Mouse (Mus musculus) MEL (cell line): ENCODE data around the gene Hdac1. TPM values are rescaled to one million over a fixed set of nuclear protein-coding genes. Genes with fewer than 3 reads are reported as not detected.

Experiments used
- DNase-seq: peaks from one replicate; pipeline ENCODE4 v3.0.0; 2011; ENCODE audit warnings: low read depth, low spot score
- H3K27ac ChIP-seq: 2 replicates; pipeline ENCODE4 v1.5.1; 2012; ENCODE audit warnings: low read depth, mild to moderate bottlenecking, control low read depth, low read length, moderate library complexity; ENCODE audit not compliant: control insufficient read depth
- H3K27me3 ChIP-seq, 2 experiments: fragments of 150-350 bp in 1 of 2; sonication (generic) in 1 of 2; 2 replicates each; pipeline ENCODE4 v1.6.1; 2012; ENCODE audit warnings: low read length in 2 of 2, mild to moderate bottlenecking in 2 of 2, improper control_type of control experiment in 1 of 2, moderate library complexity in 1 of 2; ENCODE audit not compliant: insufficient read depth in 2 of 2, control insufficient read depth in 1 of 2
- H3K36me3 ChIP-seq, 2 experiments: 2 replicates each; pipeline ENCODE4 v1.6.1; 2012 to 2014; ENCODE audit warnings: low read length in 2 of 2, improper control_type of control experiment in 1 of 2, inconsistent platforms in 1 of 2, mild to moderate bottlenecking in 1 of 2; ENCODE audit not compliant: insufficient read depth in 2 of 2, control insufficient read depth in 1 of 2
- H3K4me1 ChIP-seq, 2 experiments: fragments of 150-350 bp in 1 of 2; sonication (generic) in 1 of 2; 2 replicates each; pipeline ENCODE4 v1.6.1; 2012; ENCODE audit warnings: low read length in 2 of 2, improper control_type of control experiment in 1 of 2, mild to moderate bottlenecking in 1 of 2; ENCODE audit not compliant: insufficient read depth in 2 of 2, control insufficient read depth in 1 of 2
- H3K4me3 ChIP-seq, 2 experiments: fragments of 150-350 bp in 1 of 2; sonication (generic) in 1 of 2; 2 replicates each; pipeline ENCODE4 v1.5.1; 2012; ENCODE audit warnings: low read depth in 2 of 2, low read length in 2 of 2, mild to moderate bottlenecking in 2 of 2, moderate library complexity in 2 of 2, control low read depth in 1 of 2, improper control_type of control experiment in 1 of 2; ENCODE audit not compliant: control insufficient read depth in 1 of 2, insufficient read depth in 1 of 2
- H3K79me2 ChIP-seq: 2 replicates; pipeline ENCODE4 v1.6.1; 2012; ENCODE audit warnings: mild to moderate bottlenecking, low read length, moderate library complexity; ENCODE audit not compliant: control insufficient read depth, poor library complexity, insufficient read depth
- H3K9ac ChIP-seq: 2 replicates; pipeline ENCODE4 v1.6.1; 2012; ENCODE audit warnings: low read depth, mild to moderate bottlenecking, control low read depth, low read length, moderate library complexity; ENCODE audit not compliant: control insufficient read depth, poor library complexity, severe bottlenecking
- H3K9me3 ChIP-seq: fragments of 150-350 bp; sonication (generic); replicated peaks from 2 replicates; pipeline ENCODE4 v1.6.1; 2012; ENCODE audit warnings: mild to moderate bottlenecking, low read length, improper control_type of control experiment, moderate library complexity; ENCODE audit not compliant: insufficient read depth
- BHLHE40 ChIP-seq: IDR thresholded peaks from 2 replicates; pipeline ENCODE4 v1.6.1; 2012; ENCODE audit warnings: low read depth, mild to moderate bottlenecking, inconsistent platforms, low read length, improper control_type of control experiment, borderline replicate concordance
- CHD1 ChIP-seq: IDR thresholded peaks from 2 replicates; pipeline ENCODE4 v1.6.1; 2012; ENCODE audit warnings: low read depth, mild to moderate bottlenecking, inconsistent platforms, low read length, improper control_type of control experiment
- CTCF ChIP-seq, 3 experiments: IDR thresholded peaks in 2 of 3; conservative IDR thresholded peaks in 1 of 3; 2 replicates each; pipeline ENCODE4 v1.5.1; 2011 to 2012; ENCODE audit warnings: low read length in 3 of 3, low read depth in 2 of 3, mild to moderate bottlenecking in 2 of 3, improper control_type of control experiment in 1 of 3, inconsistent platforms in 1 of 3, mixed read lengths in 1 of 3, moderate library complexity in 1 of 3; ENCODE audit not compliant: control insufficient read depth in 1 of 3, insufficient read depth in 1 of 3, poor library complexity in 1 of 3, severe bottlenecking in 1 of 3
- ETS1 ChIP-seq: IDR thresholded peaks from 2 replicates; pipeline ENCODE4 v1.6.1; 2012; ENCODE audit warnings: low read depth, mild to moderate bottlenecking, inconsistent platforms, low read length, improper control_type of control experiment, moderate library complexity
- HCFC1 ChIP-seq: IDR thresholded peaks from 2 replicates; pipeline ENCODE4 v1.6.1; 2012; ENCODE audit warnings: low read depth, mild to moderate bottlenecking, inconsistent platforms, low read length, improper control_type of control experiment, moderate library complexity
- JUND ChIP-seq: IDR thresholded peaks from 2 replicates; pipeline ENCODE4 v1.6.1; 2011; ENCODE audit warnings: low read depth, mild to moderate bottlenecking, improper control_type of control experiment, low read length
- MAFK ChIP-seq: IDR thresholded peaks from 2 replicates; pipeline ENCODE4 v1.6.1; 2011; ENCODE audit warnings: low read depth, mild to moderate bottlenecking, low read length, improper control_type of control experiment, borderline replicate concordance
- MYB ChIP-seq: IDR thresholded peaks from 2 replicates; pipeline ENCODE4 v1.6.1; 2011; ENCODE audit warnings: mild to moderate bottlenecking, low read depth, low read length, improper control_type of control experiment
- NELFE ChIP-seq: IDR thresholded peaks from 2 replicates; pipeline ENCODE4 v1.6.1; 2011; ENCODE audit warnings: low read depth, low read length, improper control_type of control experiment
- POLR2A ChIP-seq, 2 experiments: IDR thresholded peaks; 2 replicates each; pipeline ENCODE4 v1.6.1; 2011 to 2012; ENCODE audit warnings: low read length in 2 of 2, mild to moderate bottlenecking in 2 of 2, control low read depth in 1 of 2, improper control_type of control experiment in 1 of 2, low read depth in 1 of 2, moderate library complexity in 1 of 2; ENCODE audit not compliant: control insufficient read depth in 1 of 2, insufficient read depth in 1 of 2, poor library complexity in 1 of 2
- RAD21 ChIP-seq: IDR thresholded peaks from 2 replicates; pipeline ENCODE4 v1.6.1; 2011; ENCODE audit warnings: mild to moderate bottlenecking, low read depth, low read length, improper control_type of control experiment
- SIN3A ChIP-seq: IDR thresholded peaks from 2 replicates; pipeline ENCODE4 v1.6.1; 2012; ENCODE audit warnings: low read length, improper control_type of control experiment, inconsistent platforms
- SMC3 ChIP-seq: IDR thresholded peaks from 2 replicates; pipeline ENCODE4 v1.6.1; 2011; ENCODE audit warnings: low read depth, low read length, improper control_type of control experiment
- TBP ChIP-seq: IDR thresholded peaks from 2 replicates; pipeline ENCODE4 v1.8.0; 2011; ENCODE audit warnings: low read depth, low read length, improper control_type of control experiment
- TCF12 ChIP-seq: IDR thresholded peaks from 2 replicates; pipeline ENCODE4 v1.6.1; 2014; ENCODE audit warnings: low read depth, mild to moderate bottlenecking, inconsistent platforms, low read length, improper control_type of control experiment, moderate library complexity
- ZMIZ1 ChIP-seq: IDR thresholded peaks from 2 replicates; pipeline ENCODE4 v1.6.1; 2012; ENCODE audit warnings: low read depth, mild to moderate bottlenecking, inconsistent platforms, low read length, improper control_type of control experiment, moderate library complexity
- ZNF384 ChIP-seq: IDR thresholded peaks from 2 replicates; pipeline ENCODE4 v1.6.1; 2012; ENCODE audit warnings: low read depth, mild to moderate bottlenecking, inconsistent platforms, low read length, improper control_type of control experiment
- polyA plus RNA-seq, 2 experiments: library from polyadenylated mRNA; stranded (reverse) in 1 of 2; unstranded in 1 of 2; fragments of >175 nt in 1 of 2; fragments of >200 nt in 1 of 2; gene quantifications; 2 replicates each; pipeline versions ENCODE4 v1.2.1 to v1.2.4; 2012; ENCODE audit warnings: low replicate concordance in 2 of 2, low read depth in 1 of 2; ENCODE audit not compliant: insufficient read length in 2 of 2, insufficient read depth in 1 of 2, missing spikeins in 1 of 2
- total RNA-seq: library from RNA; depleted of rRNA; stranded (reverse); fragments of 300-350 nt; gene quantifications from 2 replicates; pipeline ENCODE4 v1.2.3, GENCODE M21; 2012

Hdac1 gene
- total and polyA plus RNA-seq, 3 experiments, result 38.9 to 185 (median 108) TPM

- Histone ChIP-seq H3K79me2 (no peaks in the 10 kb centered on the region), H3K4me1 (no peaks in the 10 kb centered on the region), H3K4me3 (no peak overlapping the region), H3K36me3 (peaks cover 0 to 22% of the 10 kb centered on the region in 2 experiments; a peak in 2 of 4 replicates), H3K27ac (no peak overlapping the region), H3K27me3 (no peaks in the 10 kb centered on the region), H3K9ac (no peak overlapping the region), H3K9me3 (no peaks in the 10 kb centered on the region)
- no peak for TF ChIP-seq BHLHE40
- no peak for TF ChIP-seq MYB
- no peak for DNase-seq
Measured at GRCm38 (mm10) chr4:129525338-129525737, 17.2 kb downstream of the Hdac1 start.

GRCm38 (mm10) chr4:129518519-129518918, 24.0 kb downstream of the Hdac1 start:
- no peak overlapping the region for H3K27ac ChIP-seq
- no peaks in the 10 kb centered on the region for H3K4me1 ChIP-seq
- H3K36me3 ChIP-seq, result peaks cover 0 to 14% of the 10 kb centered on the region in 2 experiments; a peak in 2 of 4 replicates
- no peak overlapping the region for H3K4me3 ChIP-seq
- H3K79me2 ChIP-seq, result no peaks in the 10 kb centered on the region; the same call in 1 of the 2 replicates
- TF ChIP-seq SIN3A (no peak), MYB (no peak), ZMIZ1 (no peak), RAD21 (no peak), ETS1 (no peak), HCFC1 (no peak)
- no peak overlapping the region for H3K9ac ChIP-seq
- H3K9me3 ChIP-seq, result no peaks in the 10 kb centered on the region
- DNase-seq, result no peak
- no peaks in the 10 kb centered on the region for H3K27me3 ChIP-seq

- peaks cover 0 to 9% of the 10 kb centered on the region in 2 experiments; a peak in 2 of 4 replicates for H3K36me3 ChIP-seq
- H3K27ac ChIP-seq, result no peak overlapping the region
Measured at GRCm38 (mm10) chr4:129516925-129517324, 25.6 kb downstream of the Hdac1 start.

More at GRCm38 (mm10) chr4:129516925-129517324, 25.6 kb downstream of the Hdac1 start:
- H3K4me1 ChIP-seq, result no peaks in the 10 kb centered on the region
- no peak overlapping the region for H3K4me3 ChIP-seq
- no peak overlapping the region for H3K9ac ChIP-seq
- no peaks in the 10 kb centered on the region for H3K9me3 ChIP-seq
- TF ChIP-seq TCF12 (no peak), CHD1 (no peak), MAFK (no peak), SMC3 (no peak), TBP (no peak), ZNF384 (no peak), NELFE (no peak), ETS1 (no peak), MYB (no peak), JUND (no peak), CTCF (IDR thresholded peaks at IDR 0.05 in 2 of 3, conservative IDR thresholded peaks at IDR 0.05 in 1 of 3; ENCODE audit: control insufficient read depth in 1 of 3, insufficient read depth in 1 of 3, low read depth in 2 of 3, low read length in 3 of 3, poor library complexity in 1 of 3, severe bottlenecking in 1 of 3) (no peak), POLR2A (IDR thresholded peaks at IDR 0.05; ENCODE audit: control insufficient read depth in 1 of 2, insufficient read depth in 1 of 2, low read depth in 1 of 2, low read length in 2 of 2, poor library complexity in 1 of 2) (no peak)
- H3K27me3 ChIP-seq, result no peaks in the 10 kb centered on the region
- no peak for DNase-seq
- no peaks in the 10 kb centered on the region; the same call in 1 of the 2 replicates for H3K79me2 ChIP-seq
